Mouse (Mus musculus): ENCODE results near the gene Lypd6b. TPM values are rescaled to one million over a fixed set of nuclear protein-coding genes. Genes with fewer than 3 reads are reported as not detected.

Gene Lypd6b
- total RNA-seq, 1 experiment from 2014 or later = not detected

- ATAC-seq (replicated peaks; ENCODE audit: insufficient number of reproducible peaks, low FRiP score, low TSS enrichment, poor library complexity, severe bottlenecking) = peak; percentile 47; the same call in 1 of the 2 replicates
These were observed 23.0 kb upstream of the Lypd6b start for GRCm38 (mm10) chr2:49764331-49764946.

GRCm38 (mm10) chr2:49768916-49769315 is 18.6 kb upstream of the Lypd6b start:
- ATAC-seq (replicated peaks; ENCODE audit: insufficient number of reproducible peaks, low FRiP score, low TSS enrichment, poor library complexity, severe bottlenecking) = no peak

- no peak for ATAC-seq (replicated peaks; ENCODE audit: insufficient number of reproducible peaks, low FRiP score, low TSS enrichment, poor library complexity, severe bottlenecking)
These were observed 17.0 kb upstream of the Lypd6b start for GRCm38 (mm10) chr2:49770440-49770839.

- ATAC-seq (replicated peaks; ENCODE audit: insufficient number of reproducible peaks, low FRiP score, low TSS enrichment, poor library complexity, severe bottlenecking) = peak; percentile 47; the same call in 1 of the 2 replicates
These were observed 16.3 kb upstream of the Lypd6b start for GRCm38 (mm10) chr2:49771172-49771571.

- no peak for ATAC-seq (replicated peaks; ENCODE audit: insufficient number of reproducible peaks, low FRiP score, low TSS enrichment, poor library complexity, severe bottlenecking)
These were observed 14.1 kb upstream of the Lypd6b start for GRCm38 (mm10) chr2:49773194-49773931.

- no peak for ATAC-seq (replicated peaks; ENCODE audit: insufficient number of reproducible peaks, low FRiP score, low TSS enrichment, poor library complexity, severe bottlenecking)
These were observed 13.3 kb upstream of the Lypd6b start for GRCm38 (mm10) chr2:49774180-49774579.

GRCm38 (mm10) chr2:49775187-49775586 is 12.3 kb upstream of the Lypd6b start:
- no peak for ATAC-seq (replicated peaks; ENCODE audit: insufficient number of reproducible peaks, low FRiP score, low TSS enrichment, poor library complexity, severe bottlenecking)

GRCm38 (mm10) chr2:49775735-49776134 is 11.8 kb upstream of the Lypd6b start:
- no peak for ATAC-seq (replicated peaks; ENCODE audit: insufficient number of reproducible peaks, low FRiP score, low TSS enrichment, poor library complexity, severe bottlenecking)

GRCm38 (mm10) chr2:49776407-49776806 is 11.1 kb upstream of the Lypd6b start:
- ATAC-seq (replicated peaks; ENCODE audit: insufficient number of reproducible peaks, low FRiP score, low TSS enrichment, poor library complexity, severe bottlenecking) = no peak

GRCm38 (mm10) chr2:49788051-49788418 is 547 bp downstream of the Lypd6b start:
- ATAC-seq (replicated peaks; ENCODE audit: insufficient number of reproducible peaks, low FRiP score, low TSS enrichment, poor library complexity, severe bottlenecking) = no peak

- no peak for ATAC-seq (replicated peaks; ENCODE audit: insufficient number of reproducible peaks, low FRiP score, low TSS enrichment, poor library complexity, severe bottlenecking)
These were observed 1.2 kb downstream of the Lypd6b start for GRCm38 (mm10) chr2:49788643-49789042.

GRCm38 (mm10) chr2:49789078-49789477 is 1.6 kb downstream of the Lypd6b start:
- no peak for ATAC-seq (replicated peaks; ENCODE audit: insufficient number of reproducible peaks, low FRiP score, low TSS enrichment, poor library complexity, severe bottlenecking)

GRCm38 (mm10) chr2:49789504-49789903 is 2.0 kb downstream of the Lypd6b start:
- ATAC-seq (replicated peaks; ENCODE audit: insufficient number of reproducible peaks, low FRiP score, low TSS enrichment, poor library complexity, severe bottlenecking) = no peak

GRCm38 (mm10) chr2:49797444-49798143 is 10.1 kb downstream of the Lypd6b start:
- ATAC-seq (replicated peaks; ENCODE audit: insufficient number of reproducible peaks, low FRiP score, low TSS enrichment, poor library complexity, severe bottlenecking) = 0 out of 2 replicates have a peak, but pooled peaks have one; percentile 22

- ATAC-seq (replicated peaks; ENCODE audit: insufficient number of reproducible peaks, low FRiP score, low TSS enrichment, poor library complexity, severe bottlenecking) = no peak
These were observed 17.0 kb downstream of the Lypd6b start for GRCm38 (mm10) chr2:49804448-49804847.

- ATAC-seq (replicated peaks; ENCODE audit: insufficient number of reproducible peaks, low FRiP score, low TSS enrichment, poor library complexity, severe bottlenecking) = no peak
These were observed 18.4 kb downstream of the Lypd6b start for GRCm38 (mm10) chr2:49805736-49806371.

GRCm38 (mm10) chr2:49809496-49809895 is 22.0 kb downstream of the Lypd6b start:
- ATAC-seq (replicated peaks; ENCODE audit: insufficient number of reproducible peaks, low FRiP score, low TSS enrichment, poor library complexity, severe bottlenecking) = peak; percentile 66

GRCm38 (mm10) chr2:49811420-49811819 is 23.9 kb downstream of the Lypd6b start:
- ATAC-seq (replicated peaks; ENCODE audit: insufficient number of reproducible peaks, low FRiP score, low TSS enrichment, poor library complexity, severe bottlenecking) = no peak

- ATAC-seq (replicated peaks; ENCODE audit: insufficient number of reproducible peaks, low FRiP score, low TSS enrichment, poor library complexity, severe bottlenecking) = 0 out of 2 replicates have a peak, but pooled peaks have one; percentile 26
These were observed 24.4 kb downstream of the Lypd6b start for GRCm38 (mm10) chr2:49811871-49812363.

Measured in monocyte, adult 5-6 weeks (primary cell).